Mouse (Mus musculus) liver, postnatal 0 days (tissue): Measurements from ENCODE around the gene Gm36176. TPM values are rescaled to one million over a fixed set of nuclear protein-coding genes. Genes with fewer than 3 reads are reported as not detected.

Source experiments
- ATAC-seq: fragments of 200-750 bp; cut with Nextera tagmentation; 2 replicates; pipeline ENCODE4 v1.8.0; 2017; ENCODE audit warnings: mild to moderate bottlenecking, moderate library complexity
- DNase-seq: peaks from one replicate; pipeline ENCODE4 v3.0.0-alpha.2; 2016
- H3K27ac ChIP-seq: fragments of 300-500 bp; sonication (generic); 2 replicates; pipeline ENCODE4 v1.5.1; 2014; ENCODE audit warnings: antibody characterized with exemption, moderate library complexity, mild to moderate bottlenecking, low read depth
- H3K27me3 ChIP-seq: fragments of 300-500 bp; sonication (generic); 2 replicates; pipeline ENCODE4 v1.6.1; 2014; ENCODE audit warnings: low read length, control low read depth, mixed read lengths; ENCODE audit not compliant: insufficient read depth
- H3K36me3 ChIP-seq: fragments of 300-500 bp; sonication (generic); replicated peaks from 2 replicates; pipeline ENCODE4 v1.6.1; 2014; ENCODE audit warnings: mild to moderate bottlenecking, control low read depth, low read length, moderate library complexity, mixed read lengths; ENCODE audit not compliant: insufficient read depth
- H3K4me1 ChIP-seq: fragments of 300-500 bp; sonication (generic); 2 replicates; pipeline ENCODE4 v1.6.1; 2014; ENCODE audit warnings: antibody characterized with exemption, mild to moderate bottlenecking, control low read depth; ENCODE audit not compliant: insufficient read depth
- H3K4me2 ChIP-seq: fragments of 300-500 bp; sonication (generic); 2 replicates; pipeline ENCODE4 v1.6.1; 2014; ENCODE audit warnings: low read depth, mild to moderate bottlenecking, low read length, moderate library complexity, mixed read lengths
- H3K4me3 ChIP-seq: fragments of 300-500 bp; sonication (generic); 2 replicates; pipeline ENCODE4 v1.5.1; 2014; ENCODE audit warnings: low read depth, low read length
- H3K9ac ChIP-seq: fragments of 300-500 bp; sonication (generic); replicated peaks from 2 replicates; pipeline ENCODE4 v1.6.1; 2014; ENCODE audit warnings: mild to moderate bottlenecking, moderate library complexity
- H3K9me3 ChIP-seq: fragments of 300-500 bp; sonication (generic); 2 replicates; pipeline ENCODE4 v1.6.1; 2016; ENCODE audit warnings: mild to moderate bottlenecking, control low read depth, low read length, mixed read lengths
- CTCF ChIP-seq: sonication (generic); IDR thresholded peaks from 2 replicates; pipeline ENCODE4 v1.5.1; 2016; ENCODE audit warnings: antibody characterized with exemption, low read depth
- EP300 ChIP-seq: IDR thresholded peaks from 2 replicates; pipeline ENCODE4 v1.6.1; 2016; ENCODE audit warnings: antibody characterized with exemption, low read depth, mild to moderate bottlenecking
- WGBS: fragments of 180-500 bp; shearing (Covaris S2); extraction: QIAGEN DNeasy Blood & Tissue Kit; methylation state at CpG from one replicate; pipeline ENCODE4 v1.1.7; 2014; ENCODE audit not compliant: insufficient replicate concordance; 5-methylcytosine and 5-hydroxymethylcytosine counted together
- polyA plus RNA-seq: library from polyadenylated mRNA; unstranded; fragments of >200 nt; fragmentation: Nextera tagmentation; extraction: Ambion mirVana; gene quantifications from 2 replicates; pipeline ENCODE4 v1.2.1, GENCODE M21; 2015

Gene Gm36176
- polyA plus RNA-seq, 1 experiment from 2014 or later, result not detected

DNA sequence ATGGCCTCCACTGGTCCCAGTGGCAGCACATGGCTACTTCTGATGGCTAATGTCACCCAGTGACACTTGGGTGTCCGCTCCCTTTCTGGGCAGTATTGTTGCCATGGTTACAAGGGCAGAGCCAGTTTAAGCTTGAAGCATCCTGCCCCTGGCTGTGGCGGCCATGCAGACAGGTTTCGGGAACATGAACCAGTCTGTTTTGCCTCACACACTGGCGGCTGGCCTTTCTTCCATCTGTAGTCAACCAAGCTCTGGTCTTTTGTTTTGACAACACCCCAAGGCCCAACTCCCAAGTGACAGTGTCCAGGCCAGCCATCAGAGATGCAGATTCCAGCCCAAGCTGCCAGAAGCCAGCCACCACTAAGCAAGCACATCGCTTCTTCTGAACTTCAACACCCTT is 49.0 kb downstream of the Gm36176 start:
- Histone ChIP-seq H3K27me3 (no peaks in the 10 kb centered on the region), H3K4me1 (peaks cover 9% of the 10 kb centered on the region), H3K27ac (no peak overlapping the region), H3K36me3 (no peaks in the 10 kb centered on the region), H3K4me2 (no peak overlapping the region), H3K4me3 (no peak overlapping the region), H3K9me3 (no peaks in the 10 kb centered on the region), H3K9ac (no peak overlapping the region)
- DNase-seq (no peak), ATAC-seq (no peak)
- no peak for TF ChIP-seq CTCF
- TF ChIP-seq EP300, result no peak
- 68% methylated on average over 5 of the region's 5 CpGs for WGBS

Other genes starting within 250 kb of the Gm36176 start
- 105 and 111 TPM in 2 replicates for gene Sumo3, start 240.7 kb upstream of the Gm36176 start, polyA plus RNA-seq
- 8.4 and 13.3 TPM in 2 replicates for gene Gm49325, start 240.6 kb upstream of the Gm36176 start, polyA plus RNA-seq
- 37.4 and 40.4 TPM in 2 replicates for gene Ube2g2, start 224.5 kb upstream of the Gm36176 start, polyA plus RNA-seq
- 0.06 TPM in 1 of 2 replicates, not detected in the other for gene Tspear, start 160.2 kb upstream of the Gm36176 start, polyA plus RNA-seq
- gene Gm19402, start 156.0 kb upstream of the Gm36176 start, polyA plus RNA-seq, result not detected in 2 replicates
- gene Gm9508, start 149.6 kb upstream of the Gm36176 start, polyA plus RNA-seq, result not detected in 2 replicates
- gene Gm10272, start 140.2 kb upstream of the Gm36176 start, polyA plus RNA-seq, result not detected in 2 replicates
- not detected in 2 replicates for gene Gm10024, start 135.3 kb upstream of the Gm36176 start, polyA plus RNA-seq
- not detected in 2 replicates for gene Gm10142, start 131.0 kb upstream of the Gm36176 start, polyA plus RNA-seq
- gene Krtap12-1, start 126.2 kb upstream of the Gm36176 start, polyA plus RNA-seq, result not detected in 2 replicates
- gene Gm10100, start 120.3 kb upstream of the Gm36176 start, polyA plus RNA-seq, result not detected in 2 replicates
- gene Gm18596, start 104.2 kb upstream of the Gm36176 start, polyA plus RNA-seq, result not detected in 2 replicates
- not detected in 2 replicates for gene Gm9736, start 95.4 kb upstream of the Gm36176 start, polyA plus RNA-seq
- not detected in 2 replicates for gene Gm3233, start 87.1 kb upstream of the Gm36176 start, polyA plus RNA-seq
- not detected in 2 replicates for gene Gm3238, start 75.5 kb upstream of the Gm36176 start, polyA plus RNA-seq
- not detected in 2 replicates for gene Gm7138, start 69.9 kb upstream of the Gm36176 start, polyA plus RNA-seq
- not detected in 2 replicates for gene Gm3250, start 64.3 kb upstream of the Gm36176 start, polyA plus RNA-seq
- gene Gm7137, start 58.6 kb upstream of the Gm36176 start, polyA plus RNA-seq, result not detected in 2 replicates
- not detected in 2 replicates for gene Gm9639, start 51.7 kb upstream of the Gm36176 start, polyA plus RNA-seq
- not detected in 2 replicates for gene Gm19668, start 47.7 kb upstream of the Gm36176 start, polyA plus RNA-seq
- gene Gm9507, start 35.0 kb upstream of the Gm36176 start, polyA plus RNA-seq, result not detected in 2 replicates
- gene Gm2696, start 32.1 kb upstream of the Gm36176 start, polyA plus RNA-seq, result not detected in 2 replicates
- not detected in 2 replicates for gene Krtap10-4, start 19.7 kb upstream of the Gm36176 start, polyA plus RNA-seq
- gene Krtap10-10, start 10.9 kb upstream of the Gm36176 start, polyA plus RNA-seq, result not detected in 2 replicates
- not detected in 2 replicates for gene Gm10318, start 6.1 kb downstream of the Gm36176 start, polyA plus RNA-seq
- not detected in 2 replicates for gene Gm3285, start 15.2 kb downstream of the Gm36176 start, polyA plus RNA-seq
- 24.4 and 26.6 TPM in 2 replicates for gene Lrrc3, start 55.7 kb downstream of the Gm36176 start, polyA plus RNA-seq
- 1.5 and 1.7 TPM in 2 replicates for gene Trpm2, start 123.8 kb downstream of the Gm36176 start, polyA plus RNA-seq
- gene 1810043G02Rik, start 131.7 kb downstream of the Gm36176 start, polyA plus RNA-seq, result 4.0 and 4.4 TPM in 2 replicates
- gene Pfkl, start 163.3 kb downstream of the Gm36176 start, polyA plus RNA-seq, result 23.5 and 31.3 TPM in 2 replicates
- not detected in 2 replicates for gene Dnmt3l, start 195.1 kb downstream of the Gm36176 start, polyA plus RNA-seq
- gene Aire, start 196.8 kb downstream of the Gm36176 start, polyA plus RNA-seq, result not detected in 2 replicates
- 0.86 and 1.2 TPM in 2 replicates for gene Icosl, start 222.5 kb downstream of the Gm36176 start, polyA plus RNA-seq